Mouse (Mus musculus) ES-CJ7 (cell line): ENCODE results near the gene Fus.
"Not testable (repeated sequence)": the region's sequence is repeated elsewhere in the genome, so short reads cannot be mapped to it uniquely, and the experiment has no call there.

Experiments used
- DNase-seq: peaks from one replicate; pipeline ENCODE4 v3.0.0; 2011; ENCODE audit warnings: low read depth, low spot score

The Fus gene

DNA sequence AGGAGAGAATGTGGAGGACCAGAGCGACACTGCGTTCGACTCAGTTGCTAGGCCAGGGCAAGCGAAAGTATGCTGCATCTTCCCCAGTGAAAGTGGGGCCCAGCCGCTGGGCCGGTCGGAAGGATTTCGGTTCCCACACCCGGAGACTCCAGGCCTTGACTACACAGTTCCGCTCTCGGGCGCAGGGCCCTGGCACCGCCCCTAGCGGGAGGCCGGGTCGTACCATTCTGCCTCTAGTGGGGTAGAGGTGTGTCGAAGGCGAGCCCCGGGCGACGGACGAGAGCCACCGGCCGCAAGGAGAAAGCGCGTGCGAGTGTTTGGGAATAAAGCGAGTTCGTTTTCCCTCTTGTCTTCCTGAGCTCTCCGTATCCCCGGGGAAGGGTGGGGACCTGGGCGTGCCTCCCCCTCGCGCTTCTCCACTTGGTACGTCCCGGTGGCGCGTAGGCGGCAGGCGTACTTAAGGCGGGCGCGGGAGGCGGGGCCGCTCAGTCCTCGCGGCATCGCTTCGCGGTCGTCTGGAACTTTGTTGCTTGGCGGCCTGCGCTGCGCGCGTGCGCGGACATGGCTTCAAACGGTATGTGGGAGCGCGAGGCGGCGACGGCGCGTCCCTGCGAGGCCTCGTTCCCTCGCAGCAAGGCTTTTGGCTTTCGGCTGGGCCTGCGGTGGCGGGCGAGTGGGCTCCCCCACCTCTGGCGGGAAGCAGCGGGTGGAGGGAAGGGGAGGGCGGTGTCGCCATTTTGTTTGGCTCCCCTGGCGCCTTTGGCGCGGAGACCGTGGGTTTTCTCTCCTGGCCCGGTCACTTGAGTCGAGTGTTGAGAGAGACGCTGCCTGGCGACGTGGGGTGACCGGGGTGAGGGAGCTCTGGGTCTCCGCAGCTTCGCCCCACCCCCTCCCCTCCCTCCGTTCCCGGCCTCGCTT, at the start of gene Fus:
Gene Fus (plus strand): TSS at position 454 of the 918 bp plus-strand sequence.
- DNase-seq: peak; percentile 95

DNA sequence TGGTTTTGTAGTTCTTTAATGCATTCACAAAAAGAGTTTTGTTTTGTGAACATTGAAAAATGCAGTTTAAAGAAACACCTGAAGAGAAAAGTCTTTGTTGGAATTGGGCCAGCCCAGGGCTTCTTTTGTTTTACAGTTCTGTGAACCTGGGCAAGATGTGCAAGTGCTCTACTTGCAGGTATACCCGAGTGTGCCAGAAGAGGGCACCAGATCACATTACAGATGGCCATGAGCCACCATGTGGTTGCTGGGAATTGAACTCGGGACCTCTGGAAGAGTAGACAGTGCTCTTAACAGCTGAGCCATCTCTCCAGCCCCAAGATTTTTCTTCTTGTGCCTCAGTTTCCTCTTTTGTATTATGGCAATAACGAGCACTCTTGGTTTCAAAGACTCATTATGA, 49.1 kb upstream of the Fus start:
- peak; percentile 89 for DNase-seq

DNA sequence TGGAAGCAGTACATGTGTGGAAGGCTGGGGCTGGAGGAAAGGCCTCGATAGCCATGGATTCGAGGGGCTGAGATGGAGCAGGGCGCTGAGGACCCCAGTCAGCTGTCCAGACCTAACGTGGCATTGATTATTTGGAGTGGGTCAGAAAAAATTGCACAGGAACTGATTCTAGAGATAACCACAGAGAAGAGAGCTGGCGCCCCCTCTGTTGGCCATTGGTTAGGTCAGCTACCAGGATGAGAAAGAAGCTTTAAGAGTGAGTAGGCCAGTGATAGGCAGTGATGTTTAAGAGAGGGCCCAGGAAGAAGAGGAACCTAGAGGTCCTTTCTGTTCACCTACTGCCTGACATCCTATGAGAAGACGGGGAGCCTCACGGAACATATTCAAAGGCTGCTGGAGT, 48.0 kb upstream of the Fus start:
- peak; percentile 62 for DNase-seq

DNA sequence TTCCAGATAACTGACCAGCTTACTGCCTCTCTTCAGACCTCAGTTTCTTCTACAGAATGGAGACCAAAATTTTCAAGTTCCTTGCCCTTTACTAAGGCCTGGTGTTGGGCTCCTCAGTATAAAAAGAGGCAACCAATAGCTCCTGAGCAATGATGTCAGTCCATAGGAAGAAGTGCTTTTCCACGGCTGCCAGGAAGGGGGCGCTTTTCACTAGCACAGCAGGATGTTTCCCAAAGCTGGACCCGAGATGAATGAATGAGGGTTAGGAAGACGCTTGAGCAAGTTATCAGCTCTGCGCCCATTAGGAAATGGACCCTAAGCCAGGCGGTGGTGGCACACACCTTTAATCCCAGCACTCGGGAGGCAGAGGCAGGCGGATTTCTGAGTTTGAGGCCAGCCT, 45.7 kb upstream of the Fus start:
- DNase-seq: peak; percentile 73

DNA sequence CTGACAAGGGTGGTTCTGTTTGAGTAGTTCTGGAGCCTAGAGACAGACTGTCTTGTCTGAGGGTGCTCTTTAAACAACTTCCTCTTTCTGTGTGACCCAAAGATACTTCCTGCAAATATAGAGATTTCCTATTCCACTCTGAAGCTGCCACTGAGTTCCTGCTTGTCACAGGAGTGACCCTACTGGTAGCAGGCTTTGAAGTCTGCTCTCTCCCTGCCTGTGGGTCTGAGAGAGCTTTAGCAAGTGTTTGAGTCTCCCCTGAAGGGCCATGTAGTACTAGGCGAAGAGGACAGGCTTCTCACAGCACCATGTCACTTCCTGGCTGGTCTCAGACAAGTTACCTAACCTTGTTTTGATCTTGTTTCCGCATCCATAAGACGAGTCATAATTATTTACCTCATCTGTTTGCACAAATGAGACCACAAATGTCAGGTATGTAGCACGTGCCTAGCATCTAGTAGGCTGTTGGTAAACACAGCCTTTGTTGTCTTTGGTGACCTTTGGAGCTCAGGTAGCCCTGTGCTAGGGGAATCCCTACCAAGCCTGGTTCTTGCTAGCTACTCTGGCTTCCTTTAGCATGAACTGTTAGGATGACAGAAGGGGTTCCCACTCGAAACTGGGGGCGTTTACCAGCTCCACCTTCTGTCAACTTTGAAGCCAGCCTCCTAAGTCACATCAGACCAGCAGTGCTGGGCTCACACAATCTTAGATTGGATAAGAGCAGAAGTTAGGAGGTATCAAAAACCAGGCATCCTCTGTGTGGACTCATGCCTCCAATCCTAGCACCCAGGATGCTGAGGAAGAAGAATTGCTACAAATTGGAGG, 44.6 kb upstream of the Fus start:
- DNase-seq: no peak

DNA sequence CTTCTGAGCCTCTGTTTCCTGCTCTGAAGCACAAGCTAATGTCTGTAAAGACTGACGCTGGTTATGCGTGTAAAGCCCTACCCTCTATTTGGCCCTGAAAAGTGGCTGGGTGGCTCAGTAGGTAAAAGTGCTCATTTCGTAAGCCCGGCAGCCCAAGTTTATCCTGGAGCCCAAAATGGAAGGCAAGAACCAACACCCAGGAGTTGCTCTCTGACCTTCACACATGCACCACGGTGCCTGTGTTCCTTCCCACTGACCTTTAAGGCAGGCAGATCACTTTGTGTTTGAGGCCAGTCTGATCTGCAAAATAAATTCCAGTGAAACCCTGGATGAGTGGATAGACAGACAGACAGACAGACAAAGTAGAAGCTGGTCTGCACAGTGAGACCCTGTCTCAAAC, 43.5 kb upstream of the Fus start:
- no peak for DNase-seq

DNA sequence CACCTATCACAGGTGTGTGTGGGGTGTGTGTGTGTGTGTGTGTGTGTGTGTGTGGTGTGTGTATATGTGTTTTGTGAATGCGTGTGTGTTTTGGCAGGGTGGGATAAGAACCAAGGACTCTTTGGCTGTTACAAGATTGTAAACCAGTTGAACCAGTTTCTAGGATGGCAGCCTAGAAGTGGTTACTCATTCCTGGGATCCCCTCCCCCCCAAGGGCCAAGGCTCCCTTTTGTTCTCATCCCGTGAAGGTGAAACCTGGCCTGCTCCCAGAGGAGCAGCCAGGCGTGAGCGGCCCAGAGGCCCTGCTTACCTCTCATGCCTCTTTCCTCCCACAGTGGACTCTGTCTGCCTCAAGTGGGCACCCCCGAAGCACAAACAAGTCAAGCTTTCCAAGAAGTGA, 42.0 kb upstream of the Fus start:
- no peak for DNase-seq

DNA sequence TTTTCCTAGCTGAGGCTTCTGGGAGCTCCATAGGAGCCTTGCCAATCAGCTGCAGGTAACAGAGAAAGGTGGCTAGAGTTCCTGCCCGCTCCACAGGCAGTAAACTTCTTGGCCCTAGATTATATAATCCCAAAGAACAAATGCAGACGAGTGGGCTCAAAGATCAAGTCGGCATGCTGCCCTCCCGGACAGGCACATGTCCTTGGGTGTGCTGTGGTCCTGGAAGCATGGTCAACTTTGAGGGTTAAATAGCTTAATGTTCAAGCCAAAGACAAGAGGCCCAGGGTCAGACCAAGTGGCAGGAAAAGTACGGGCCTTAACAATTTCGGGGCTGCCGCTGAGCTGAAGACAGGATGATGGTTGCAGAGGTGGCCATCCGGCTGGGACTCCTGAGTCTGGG, 41.2 kb upstream of the Fus start:
- no peak for DNase-seq

DNA sequence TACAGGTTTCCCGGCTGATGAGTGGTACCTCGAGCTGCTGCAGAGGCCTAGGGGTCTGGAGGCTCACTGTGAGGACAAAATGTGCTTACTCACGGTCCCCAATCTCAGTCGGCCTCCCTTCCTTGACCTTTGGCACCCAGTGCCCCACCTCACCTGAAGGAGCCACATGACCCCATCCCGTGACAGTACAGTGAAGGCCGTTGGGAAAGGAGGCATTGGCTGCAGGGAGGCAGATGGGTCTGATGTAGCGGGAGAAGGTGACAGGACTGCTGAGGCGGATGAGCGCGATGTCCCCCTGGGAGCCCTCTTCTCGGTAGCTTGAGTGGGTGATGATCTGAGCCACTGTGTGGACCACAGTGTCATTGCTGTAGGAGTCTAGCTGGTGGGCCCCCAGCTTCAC, 40.4 kb upstream of the Fus start:
- no peak for DNase-seq

DNA sequence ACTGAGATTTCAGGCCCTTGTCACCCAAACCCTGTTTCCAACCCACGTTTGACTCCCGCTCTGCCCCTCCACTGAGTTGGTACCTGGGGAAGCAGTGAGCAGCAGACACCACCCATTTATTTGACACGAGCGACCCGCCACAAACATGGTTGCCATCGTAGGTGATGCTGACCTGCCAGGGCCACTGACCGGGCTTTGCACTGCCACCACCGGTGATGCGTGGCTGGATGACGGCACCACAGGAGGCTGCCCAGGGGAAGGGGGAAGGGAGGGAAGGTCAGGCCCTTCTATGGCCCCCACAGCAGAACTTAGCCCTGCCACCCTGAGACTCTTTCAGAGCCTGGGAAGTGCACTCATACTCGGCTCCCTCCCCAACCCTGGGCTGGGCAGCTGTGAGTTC, 39.5 kb upstream of the Fus start:
- DNase-seq: no peak

DNA sequence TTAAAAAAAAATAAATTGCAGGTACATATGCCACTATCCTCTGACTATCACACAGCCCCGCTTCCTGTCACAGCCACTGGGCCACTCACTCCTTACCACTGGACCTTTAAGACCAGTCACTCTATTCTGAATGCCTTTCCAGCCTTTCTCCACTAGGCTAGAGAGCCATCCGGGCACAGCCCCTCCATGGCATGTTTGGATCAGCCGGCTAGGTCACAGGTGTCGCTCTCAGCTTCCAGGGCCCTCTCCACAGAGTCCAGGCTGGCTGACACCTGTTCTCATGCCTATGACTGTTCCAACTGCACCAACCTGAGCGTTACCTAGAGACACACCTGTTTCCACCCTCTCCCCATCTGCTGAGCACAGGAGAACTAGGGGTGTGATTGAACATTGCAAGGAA, 38.7 kb upstream of the Fus start:
- no peak for DNase-seq

DNA sequence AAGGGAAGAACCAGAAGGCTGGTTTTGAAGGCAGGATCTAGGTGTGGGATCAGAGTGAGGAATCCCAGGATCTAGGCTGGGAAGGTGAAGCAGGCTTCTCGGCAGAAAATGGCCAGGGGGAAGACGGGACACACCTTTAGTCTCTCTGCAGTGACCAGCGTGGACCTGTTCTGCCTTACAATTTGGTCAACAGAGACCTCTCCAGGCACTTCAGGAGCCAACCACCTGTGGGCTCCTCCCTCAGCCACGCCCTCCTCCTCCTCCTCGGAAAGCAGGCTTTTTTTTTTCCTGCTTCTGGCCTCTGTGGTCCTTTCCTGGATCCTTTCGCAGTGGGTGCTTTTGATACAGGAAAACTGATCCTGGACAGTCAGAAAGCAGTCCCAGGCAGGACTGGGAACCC, 37.3 kb upstream of the Fus start, which contains the start of gene Prss8:
Gene Prss8 (minus strand): TSS at position 182 of the 400 bp plus-strand sequence.
- DNase-seq: no peak

DNA sequence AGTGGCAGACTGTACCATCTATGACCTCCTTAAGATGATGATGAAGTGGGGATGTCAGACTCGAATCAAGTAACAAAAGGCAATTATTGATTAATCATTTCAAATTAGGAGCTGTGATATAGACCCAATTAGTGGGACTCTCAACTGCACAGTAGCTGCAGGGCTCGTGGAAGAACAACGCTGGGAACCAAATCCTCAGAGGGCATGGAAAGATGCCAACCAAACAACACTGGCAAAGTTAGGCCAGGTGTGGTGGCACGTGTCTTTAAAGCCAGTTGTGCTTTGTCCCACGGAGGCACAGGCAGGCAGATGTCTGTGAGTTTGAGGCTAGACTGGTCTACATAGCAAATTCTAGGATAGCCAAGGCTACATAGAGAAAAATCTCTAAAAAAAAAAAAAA, 36.6 kb upstream of the Fus start:
- DNase-seq: no peak

DNA sequence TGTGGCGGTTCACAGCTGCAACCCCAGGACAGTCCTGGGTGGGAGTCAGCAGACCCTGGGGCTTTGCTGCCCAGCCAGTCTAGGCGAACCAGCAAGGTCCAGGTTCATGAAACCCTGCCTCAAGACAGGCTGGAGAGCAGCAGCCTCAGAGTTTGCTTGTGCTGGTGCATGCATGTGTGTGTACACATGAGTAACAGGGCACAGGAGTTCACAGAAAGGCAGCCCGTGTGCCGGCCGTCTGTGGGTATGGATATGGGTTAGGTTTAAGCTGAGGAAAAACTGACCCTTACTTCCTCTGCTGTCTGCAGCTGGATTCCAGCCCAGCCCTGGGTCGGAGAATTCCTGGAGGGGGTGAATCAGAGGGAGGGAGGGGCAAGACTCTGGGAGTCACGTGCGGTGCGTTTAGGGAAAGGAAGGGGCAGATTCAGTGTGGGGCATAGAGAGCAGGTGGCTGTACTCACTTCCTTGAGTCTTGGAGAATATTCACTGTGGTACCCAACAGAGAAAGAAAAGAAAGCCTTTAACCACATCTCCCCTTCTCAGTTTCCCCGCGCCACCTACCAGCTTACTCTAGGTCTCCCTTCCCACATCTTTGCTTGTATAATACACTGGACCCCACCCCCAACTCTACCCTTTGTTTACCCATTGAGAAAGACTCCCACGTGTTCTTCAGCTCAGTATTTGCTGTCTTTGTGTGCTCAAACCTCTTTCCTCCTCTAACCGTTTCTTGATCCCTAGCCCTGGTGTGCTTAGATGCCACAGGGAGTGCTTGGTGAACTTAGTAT, 35.7 kb upstream of the Fus start:
- peak; percentile 53 for DNase-seq

DNA sequence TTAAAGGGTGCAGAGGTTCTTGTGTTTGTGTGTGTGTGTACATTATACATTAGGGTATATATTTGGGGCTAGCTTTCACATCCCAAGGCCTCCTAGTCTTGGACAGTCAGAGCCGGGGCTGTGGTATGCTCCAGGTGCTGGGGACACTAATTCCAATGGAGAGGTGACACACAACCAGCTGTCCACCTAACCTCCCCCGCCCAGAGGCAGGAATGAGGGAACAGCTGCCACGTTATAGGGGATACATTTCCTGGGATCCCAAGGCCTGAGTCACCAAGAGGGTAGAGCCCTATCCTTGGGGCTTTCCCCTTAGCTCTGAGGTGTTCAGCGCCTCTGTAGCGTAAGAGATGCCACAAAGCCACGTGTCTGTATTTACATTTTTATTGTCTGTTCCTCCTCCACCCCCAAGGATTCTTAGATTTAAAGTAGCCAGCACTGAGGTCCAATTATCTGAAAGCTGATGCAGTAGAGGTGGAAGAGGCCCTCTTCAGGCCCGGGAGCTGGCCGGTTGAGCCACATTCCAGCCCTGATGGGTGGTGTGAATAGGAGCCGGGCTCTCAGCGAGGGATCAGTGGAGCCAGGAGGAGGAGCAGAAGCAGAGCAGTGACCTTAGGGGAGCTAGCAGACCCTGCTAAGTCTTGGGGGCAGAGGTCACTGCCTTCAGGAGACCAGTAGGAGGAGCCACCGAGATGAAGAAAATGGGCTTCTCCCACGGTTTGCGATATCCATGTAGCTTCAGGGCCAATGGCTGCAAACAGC, 34.8 kb upstream of the Fus start:
- peak; percentile 80 for DNase-seq

DNA sequence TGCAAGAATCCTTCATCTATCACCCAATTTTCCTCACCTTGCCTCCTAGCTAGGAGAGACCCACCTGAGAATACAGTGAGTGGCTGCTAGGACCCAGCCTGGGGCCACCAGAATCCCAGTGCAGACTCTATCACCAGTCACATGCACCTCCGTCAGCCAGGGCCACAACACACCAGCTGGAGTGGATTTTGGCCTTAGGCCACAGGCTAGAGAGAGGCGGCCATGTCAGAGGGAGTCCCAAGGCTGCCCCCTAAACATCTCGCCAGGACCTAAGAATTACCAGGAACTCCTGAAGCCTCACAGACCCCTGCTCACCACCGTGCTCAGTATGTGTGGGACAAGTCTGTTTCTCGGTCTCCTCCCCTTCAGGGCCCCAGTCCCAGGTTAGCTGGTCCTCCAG, 33.2 kb upstream of the Fus start:
- DNase-seq: no peak

DNA sequence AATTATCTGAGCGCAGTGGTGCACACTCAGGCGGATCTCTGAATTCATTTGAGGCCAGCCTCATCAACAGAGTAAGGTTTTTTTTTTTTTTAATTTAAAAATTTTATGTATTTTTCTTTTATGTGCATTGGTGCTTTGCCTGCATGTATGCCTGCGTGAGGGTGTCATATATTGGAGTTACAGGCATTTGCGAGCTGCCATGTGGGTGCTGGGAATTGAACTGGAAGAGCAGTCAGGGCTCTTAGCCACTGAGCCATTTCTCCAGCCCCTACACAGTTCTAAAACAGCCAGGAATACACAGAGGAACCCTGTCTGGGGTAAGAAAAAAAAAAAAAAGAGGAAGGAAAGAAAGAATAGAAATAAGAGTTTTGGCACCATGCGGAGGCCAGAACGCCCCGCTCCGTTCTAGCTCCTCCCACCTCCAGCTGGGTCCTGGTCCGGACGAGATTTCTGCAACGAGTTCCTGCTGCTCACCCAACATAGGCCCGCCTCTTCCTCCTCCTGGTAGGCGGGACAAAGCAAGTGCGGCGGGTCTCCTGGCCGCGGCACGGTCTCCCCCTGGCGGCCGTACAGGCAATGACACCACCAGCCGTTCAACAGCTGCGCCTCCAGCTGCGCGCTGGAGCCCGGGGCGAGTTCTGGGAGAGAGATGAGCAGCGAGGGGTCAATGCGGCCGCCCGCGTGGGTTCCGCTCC, 32.1 kb upstream of the Fus start:
- peak; percentile 97 for DNase-seq

DNA sequence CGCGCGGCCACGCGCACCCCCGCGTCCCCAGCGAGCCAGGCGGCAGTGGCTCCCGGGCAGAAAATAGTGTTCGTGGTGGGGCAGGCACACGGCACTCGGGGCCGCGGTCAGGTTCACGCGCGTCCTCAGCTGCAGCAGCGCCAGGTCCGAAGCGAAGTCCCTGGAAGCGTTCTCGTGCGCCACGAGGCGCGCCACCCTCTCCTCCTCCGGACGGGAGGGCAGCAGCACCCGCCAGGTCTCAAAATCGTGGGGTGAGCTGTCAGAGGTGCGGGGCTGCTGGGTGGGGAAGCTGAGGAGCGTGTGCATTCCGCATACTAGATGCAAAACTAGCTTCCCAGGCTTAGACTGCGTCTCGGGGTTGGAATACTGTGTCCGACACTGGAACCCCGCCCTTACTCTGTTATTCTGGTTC, 31.5 kb upstream of the Fus start:
- DNase-seq: peak; percentile 54

DNA sequence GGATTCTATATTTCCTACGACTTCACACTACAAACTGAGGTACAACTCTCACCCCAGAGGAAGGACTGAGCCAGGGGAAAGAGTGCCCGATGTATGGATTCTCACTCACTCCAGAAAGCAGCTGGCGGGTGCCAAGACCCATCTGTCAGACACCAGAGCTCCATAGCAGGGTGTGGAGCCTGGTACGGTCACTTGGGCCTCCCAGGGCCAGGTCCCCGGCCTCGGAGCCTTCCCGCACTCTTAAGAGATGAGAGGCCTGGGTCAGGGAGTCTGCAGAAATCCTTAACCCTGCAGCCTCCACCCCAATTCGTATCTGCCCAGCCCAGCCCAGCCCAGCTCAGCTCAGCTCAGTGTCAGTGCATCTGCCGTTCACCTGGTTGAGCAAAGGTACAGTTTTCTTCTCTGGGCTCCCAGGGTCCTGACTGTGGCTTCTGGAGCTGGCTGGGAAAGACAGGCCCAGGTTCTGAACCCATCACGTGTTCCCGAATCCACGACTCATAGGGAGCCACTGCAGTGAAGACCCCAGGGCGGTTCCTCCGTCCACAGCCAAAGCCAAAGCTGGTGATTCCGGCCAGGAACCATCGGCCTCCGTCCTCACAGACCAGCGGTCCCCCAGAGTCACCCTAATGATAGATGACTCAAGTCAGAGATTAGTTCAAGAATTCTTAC, 30.9 kb upstream of the Fus start:
- no peak for DNase-seq

DNA sequence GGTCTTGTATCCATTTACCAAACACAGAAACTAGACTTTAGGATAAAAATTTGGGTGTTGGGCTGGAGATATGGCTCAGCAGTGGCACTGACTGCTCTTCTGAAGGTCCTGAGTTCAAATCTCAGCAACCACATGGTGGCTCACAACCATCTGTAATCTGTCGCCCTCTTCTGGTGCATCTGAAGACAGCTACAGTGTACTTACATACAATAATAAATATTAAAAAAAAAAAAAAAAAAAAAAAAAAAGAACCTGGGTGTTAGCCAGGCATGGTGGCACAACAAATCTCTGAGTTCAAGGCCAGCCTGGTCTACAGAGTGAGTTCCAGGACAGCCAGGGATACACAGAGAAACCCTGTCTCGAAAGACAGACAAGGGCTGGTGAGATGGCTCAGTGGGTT, 25.2 kb upstream of the Fus start:
- not testable (repeated sequence) for DNase-seq
